Mouse (Mus musculus) CH12.LX (cell line): ENCODE results near the gene Irx2.

Experiments
- BHLHE40 ChIP-seq: IDR thresholded peaks from 2 replicates; pipeline ENCODE4 v1.6.1; 2011; ENCODE audit warnings: mild to moderate bottlenecking, low read depth, low read length, improper control_type of control experiment
- CTCF ChIP-seq, 2 experiments: IDR thresholded peaks in 1 of 2; conservative IDR thresholded peaks in 1 of 2; 2 replicates each; pipeline ENCODE4 v1.5.1; 2011 to 2012; ENCODE audit warnings: low read depth in 2 of 2, low read length in 2 of 2, improper control_type of control experiment in 1 of 2, inconsistent platforms in 1 of 2, mild to moderate bottlenecking in 1 of 2, moderate library complexity in 1 of 2
- E2F4 ChIP-seq: IDR thresholded peaks from 2 replicates; pipeline ENCODE4 v1.6.1; 2011; ENCODE audit warnings: low read depth, low read length, improper control_type of control experiment; ENCODE audit not compliant: insufficient replicate concordance
- EP300 ChIP-seq: IDR thresholded peaks from 2 replicates; pipeline ENCODE4 v1.6.1; 2011; ENCODE audit warnings: low read length, improper control_type of control experiment
- HCFC1 ChIP-seq: IDR thresholded peaks from 2 replicates; pipeline ENCODE4 v1.6.1; 2012; ENCODE audit warnings: low read depth, mild to moderate bottlenecking, inconsistent platforms, low read length, improper control_type of control experiment
- KAT2A ChIP-seq: IDR thresholded peaks from 2 replicates; pipeline ENCODE4 v1.6.1; 2012; ENCODE audit warnings: low read length, improper control_type of control experiment, inconsistent platforms; ENCODE audit not compliant: insufficient replicate concordance
- MAZ ChIP-seq: IDR thresholded peaks from 2 replicates; pipeline ENCODE4 v1.6.1; 2012; ENCODE audit warnings: low read depth, mild to moderate bottlenecking, inconsistent platforms, low read length, improper control_type of control experiment, moderate library complexity
- POLR2A ChIP-seq: IDR thresholded peaks from 2 replicates; pipeline ENCODE4 v1.6.1; 2011; ENCODE audit warnings: low read depth, mild to moderate bottlenecking, improper control_type of control experiment, low read length
- SIN3A ChIP-seq: IDR thresholded peaks from 2 replicates; pipeline ENCODE4 v1.6.1; 2012; ENCODE audit warnings: low read length, improper control_type of control experiment, inconsistent platforms
- USF1 ChIP-seq: IDR thresholded peaks from 2 replicates; pipeline ENCODE4 v1.6.1; 2014; ENCODE audit warnings: low read depth, mild to moderate bottlenecking, inconsistent platforms, low read length, improper control_type of control experiment
- USF2 ChIP-seq: conservative IDR thresholded peaks from 2 replicates; pipeline ENCODE4 v1.6.1; 2011; ENCODE audit warnings: low read depth, low read length, improper control_type of control experiment
- ZKSCAN1 ChIP-seq: IDR thresholded peaks from 2 replicates; pipeline ENCODE4 v1.6.1; 2012; ENCODE audit warnings: low read depth, inconsistent platforms, low read length, improper control_type of control experiment, borderline replicate concordance
- ZMIZ1 ChIP-seq: IDR thresholded peaks from 2 replicates; pipeline ENCODE4 v1.6.1; 2012; ENCODE audit warnings: low read depth, mild to moderate bottlenecking, inconsistent platforms, low read length, improper control_type of control experiment

- TF ChIP-seq EP300, result no peak
- TF ChIP-seq POLR2A, result no peak
- TF ChIP-seq E2F4, result no peak
- TF ChIP-seq CTCF (conservative IDR thresholded peaks at IDR 0.05 in 1 of 2, IDR thresholded peaks at IDR 0.05 in 1 of 2; ENCODE audit: low read depth in 2 of 2, low read length in 2 of 2), result no peak
- TF ChIP-seq BHLHE40, result no peak
- no peak for TF ChIP-seq ZMIZ1
- no peak for TF ChIP-seq ZKSCAN1
- no peak for TF ChIP-seq USF2
- TF ChIP-seq SIN3A, result no peak
- TF ChIP-seq KAT2A, result no peak
- no peak for TF ChIP-seq USF1
- no peak for TF ChIP-seq MAZ
- no peak for TF ChIP-seq HCFC1
These were observed 6.2 kb downstream of the Irx2 start for GRCm38 (mm10) chr13:72634752-72635315.
